Mouse (Mus musculus) cerebellum, adult 11-12 months (tissue): ENCODE results near the gene Dars.
"Not testable (repeated sequence)": the region's sequence is repeated elsewhere in the genome, so short reads cannot be mapped to it uniquely, and the experiment has no call there.

Experiments used
- DNase-seq: peaks from one replicate; pipeline ENCODE4 v3.0.0; 2022

Gene Dars

DNA sequence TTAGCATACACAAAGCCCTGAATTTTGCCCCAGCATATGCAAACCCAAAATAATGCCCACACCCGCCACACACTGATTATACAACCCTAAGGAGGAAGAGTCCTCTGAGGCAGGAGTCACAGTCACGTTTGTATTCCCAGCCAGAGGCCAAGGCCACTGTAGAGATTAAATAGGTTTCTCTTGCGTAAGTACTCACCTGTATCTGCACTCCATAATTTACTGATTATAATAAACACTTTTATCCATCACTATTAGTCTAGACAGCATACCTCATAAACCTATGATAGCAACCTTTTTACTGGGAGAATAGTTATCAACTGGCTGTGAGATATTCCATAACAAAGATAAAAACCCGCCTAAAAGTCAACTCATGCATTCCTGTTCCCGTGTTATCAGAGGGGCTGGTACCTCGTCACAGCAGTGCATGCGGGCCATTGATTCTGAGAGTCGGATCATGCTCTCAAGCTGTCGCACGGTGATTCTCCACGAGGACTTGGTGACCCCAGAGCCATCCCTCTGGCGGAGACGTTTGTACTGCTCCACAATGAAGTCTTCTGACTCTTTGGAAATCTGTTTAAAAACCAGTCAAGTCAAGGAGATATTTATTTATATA lies 79.4 kb downstream of the Dars start:
- DNase-seq = no peak

DNA sequence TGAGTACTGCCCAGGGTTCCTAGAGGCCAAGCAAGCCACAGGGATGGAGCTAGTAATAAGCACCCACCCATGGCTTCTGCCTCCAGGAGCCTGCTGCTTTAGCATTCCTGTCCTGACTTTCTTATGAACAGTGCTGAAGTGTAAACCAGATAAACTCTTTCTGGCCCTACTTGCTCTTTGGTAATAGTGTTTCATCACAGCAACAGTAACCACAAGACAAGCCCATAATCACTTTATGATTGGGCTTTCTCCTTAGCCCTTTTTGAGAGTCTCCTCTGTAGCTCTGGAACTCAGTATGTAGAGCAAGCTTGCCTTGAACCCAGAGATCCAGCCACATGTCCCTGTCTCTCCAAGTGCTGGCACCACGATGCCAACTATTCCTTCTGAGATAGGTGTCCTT lies 86.9 kb downstream of the Dars start:
- DNase-seq = no peak

DNA sequence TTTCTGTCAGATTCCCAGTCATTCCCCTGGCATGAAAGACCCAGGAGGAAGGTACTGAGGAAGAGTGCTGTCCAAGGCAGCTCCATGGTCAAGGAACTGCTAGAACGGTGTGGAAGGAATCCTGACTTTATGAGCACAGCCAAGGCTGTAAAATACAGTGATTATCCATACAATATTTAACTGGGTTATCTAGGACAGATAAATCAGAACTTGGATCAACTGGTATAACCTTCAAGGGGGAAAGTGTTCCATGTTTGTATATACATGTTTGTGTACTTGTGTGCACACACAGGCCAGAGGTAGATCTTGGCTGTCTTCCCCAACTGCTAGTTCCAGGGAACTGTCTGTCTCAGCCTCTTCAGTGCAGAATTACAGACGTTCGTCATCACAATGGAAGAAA lies 89.0 kb downstream of the Dars start, which contains the start of gene Lct:
Gene Lct (minus strand): TSS at position 101 of the 400 bp plus-strand sequence.
- no peak for DNase-seq

DNA sequence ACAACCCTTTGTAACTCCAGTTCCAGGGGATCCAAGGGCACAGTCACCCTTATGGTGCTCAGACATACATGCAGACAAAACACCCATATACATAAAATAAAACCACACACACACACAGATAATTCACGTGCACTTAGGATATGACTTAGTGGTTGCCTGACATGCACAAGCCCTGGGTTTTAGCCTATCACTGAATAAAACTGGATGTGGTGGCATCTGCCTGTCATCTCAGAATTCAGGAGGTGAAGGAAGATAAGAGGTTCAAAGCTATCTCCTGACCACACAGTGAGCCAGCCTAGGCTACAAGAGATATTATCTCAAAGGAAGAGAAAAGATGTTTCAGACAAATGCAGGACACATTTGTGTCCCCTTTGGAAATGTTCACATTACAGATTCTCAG lies 90.0 kb downstream of the Dars start:
- no peak for DNase-seq

DNA sequence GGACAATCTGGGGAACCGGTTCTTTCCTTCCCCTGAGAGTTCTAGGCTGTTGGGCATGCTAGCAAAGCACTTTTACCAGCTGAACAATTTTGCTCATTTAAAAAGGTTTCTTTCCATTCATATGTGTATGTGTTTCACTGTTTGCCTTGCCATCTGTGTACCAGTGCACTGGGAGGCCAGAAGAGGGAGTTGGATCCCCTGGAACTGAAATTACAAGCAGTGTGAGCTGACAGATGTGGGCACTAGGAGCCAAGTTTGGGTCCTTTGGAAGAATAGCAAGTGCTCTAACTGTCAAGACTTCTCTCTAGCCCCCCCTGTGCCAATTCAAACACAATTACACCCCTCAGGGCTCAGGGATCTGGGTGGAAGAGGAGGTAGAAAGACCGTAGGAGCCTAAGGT lies 92.4 kb downstream of the Dars start:
- DNase-seq = no peak

DNA sequence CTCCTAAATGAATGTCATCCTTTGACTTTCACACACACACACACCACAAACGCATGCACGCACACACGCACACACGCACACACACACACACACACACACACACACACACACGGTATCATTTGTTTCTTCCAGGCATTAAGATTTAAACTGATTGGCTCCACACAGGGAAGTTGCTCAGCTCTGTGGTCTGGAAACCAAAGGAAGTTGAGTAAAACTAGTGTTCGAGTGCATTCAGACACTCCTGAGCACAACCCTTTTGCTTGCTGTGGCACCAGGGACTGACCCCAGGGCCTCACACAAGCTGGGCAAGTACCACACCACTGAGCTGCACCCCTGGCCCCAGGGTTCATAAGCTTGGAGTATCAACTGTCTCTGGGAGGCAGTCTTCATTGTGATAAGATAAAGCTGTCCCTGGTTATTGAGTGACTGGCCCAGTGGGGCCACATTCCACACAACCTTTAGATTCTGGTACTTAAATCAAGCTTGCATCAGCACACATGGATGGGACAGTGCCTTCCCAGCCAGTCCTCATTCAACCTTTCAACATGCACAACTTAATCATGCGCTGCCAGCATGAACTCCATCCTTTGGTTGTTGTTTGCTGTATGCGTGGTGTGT lies 94.0 kb downstream of the Dars start:
- no peak for DNase-seq

DNA sequence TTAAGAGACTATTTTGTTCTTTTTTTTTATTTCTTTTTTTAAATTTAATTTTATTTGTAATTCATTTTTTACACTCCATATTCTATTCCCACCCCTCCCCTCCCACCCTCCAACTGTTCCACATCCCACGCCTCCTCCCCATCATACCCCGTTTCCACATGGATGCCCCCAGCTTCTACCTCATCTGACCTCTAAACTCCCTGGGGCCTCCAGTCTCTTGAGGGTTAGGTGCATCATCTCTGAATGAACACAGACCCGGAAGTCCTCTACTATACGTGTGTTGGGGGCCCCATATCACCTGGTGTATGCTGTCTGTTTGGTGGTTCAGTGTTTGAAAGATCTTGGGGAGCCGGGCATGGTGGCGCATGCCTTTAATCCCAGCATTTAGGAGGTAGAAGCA lies 97.9 kb downstream of the Dars start:
- not testable (repeated sequence) for DNase-seq

DNA sequence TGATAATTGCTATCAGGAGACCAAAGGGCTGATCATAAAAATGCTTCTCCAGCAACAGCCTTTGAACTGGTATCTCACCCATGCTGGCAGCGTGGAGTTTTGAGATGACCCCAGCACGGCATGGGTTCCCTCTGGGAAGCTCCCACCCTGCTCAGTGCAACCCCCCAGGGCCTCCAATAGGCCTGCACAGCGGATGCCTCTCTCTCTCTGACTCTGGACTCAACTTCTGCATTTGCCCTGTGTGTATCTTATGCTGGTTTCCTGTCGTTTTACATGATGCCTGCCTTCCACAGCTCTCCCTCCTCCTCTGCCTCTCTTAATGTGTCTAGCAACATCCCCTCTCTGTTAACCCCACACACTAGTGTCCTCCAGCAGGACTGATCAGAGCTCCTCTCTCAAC lies 102.5 kb downstream of the Dars start:
- no peak for DNase-seq
